Mouse (Mus musculus) C2C12 (cell line): ENCODE data around the gene Hoxd1. TPM values are rescaled to one million over a fixed set of nuclear protein-coding genes. Genes with fewer than 3 reads are reported as not detected.
A peak's percentile ranks its signal among the peaks of the same experiment; 100 is the strongest.

Source experiments
- H3K27me3 ChIP-seq: one replicate; pipeline ENCODE4 v1.6.1; 2011; ENCODE audit not compliant: control insufficient read depth, insufficient read depth, insufficient read length
- H3K36me3 ChIP-seq: one replicate; pipeline ENCODE4 v1.6.1; 2011; ENCODE audit not compliant: control insufficient read depth, insufficient read depth
- H3K4me3 ChIP-seq: one replicate; pipeline ENCODE4 v1.5.1; 2011; ENCODE audit warnings: mild to moderate bottlenecking, control low read depth; ENCODE audit not compliant: poor library complexity, insufficient read depth, severe bottlenecking
- H3K79me2 ChIP-seq: one replicate; pipeline ENCODE4 v1.6.1; 2011; ENCODE audit not compliant: control insufficient read depth, insufficient read depth
- H3K79me3 ChIP-seq: one replicate; pipeline ENCODE4 v1.6.1; 2011; ENCODE audit warnings: low read depth, control low read depth
- H3ac ChIP-seq: one replicate; pipeline ENCODE3; 2011; ENCODE audit warnings: low read depth; ENCODE audit not compliant: control insufficient read depth, insufficient read length
- CEBPB ChIP-seq: IDR thresholded peaks from one replicate; pipeline ENCODE4 v1.6.1; 2011; ENCODE audit warnings: low read depth, mild to moderate bottlenecking, control low read depth, moderate library complexity
- CTCF ChIP-seq: IDR thresholded peaks from one replicate; pipeline ENCODE4 v1.5.1; 2011; ENCODE audit not compliant: control insufficient read depth, insufficient read depth, insufficient read length
- FOSL1 ChIP-seq: IDR thresholded peaks from one replicate; pipeline ENCODE4 v1.8.0; 2011; ENCODE audit warnings: mild to moderate bottlenecking, low read length; ENCODE audit not compliant: poor library complexity, insufficient read depth, severe bottlenecking
- MAX ChIP-seq: IDR thresholded peaks from one replicate; pipeline ENCODE4 v1.6.1; 2011; ENCODE audit warnings: mild to moderate bottlenecking, control low read depth
- MYOD1 ChIP-seq: IDR thresholded peaks from one replicate; pipeline ENCODE4 v1.6.1; 2011; ENCODE audit warnings: low read depth; ENCODE audit not compliant: control insufficient read depth, insufficient read length
- MYOG ChIP-seq: IDR thresholded peaks from one replicate; pipeline ENCODE4 v1.6.1; 2011; ENCODE audit not compliant: control insufficient read depth, insufficient read length; ENCODE audit errors: extremely low read depth
- USF1 ChIP-seq: IDR thresholded peaks from one replicate; pipeline ENCODE4 v1.6.1; 2011; ENCODE audit warnings: low read depth, mild to moderate bottlenecking, control low read depth, moderate library complexity
- polyA plus RNA-seq: library from polyadenylated mRNA; unstranded; fragments of >200 nt; fragmentation: generic; extraction: Trizol; gene quantifications from one replicate; pipeline ENCODE4 v1.2.1, GENCODE M21; 2012; ENCODE audit warnings: missing spikeins

The Hoxd1 gene
- polyA plus RNA-seq, 1 experiment: not detected

GRCm38 (mm10) chr2:74726551-74726950, 36.2 kb upstream of the Hoxd1 start, which contains the start of gene Gm28230:
Gene Gm28230 (plus strand): TSS chr2:74726728.
- Histone ChIP-seq H3K79me2 (no peaks in the 10 kb centered on the region), H3K27me3 (peaks cover 64% of the 10 kb centered on the region), H3K4me3 (no peak within 1 kb of the TSS), H3ac (no peak within 1 kb of the TSS), H3K79me3 (no peaks in the 10 kb centered on the region), H3K36me3 (no peaks in the 10 kb centered on the region)
- TF ChIP-seq MYOD1 (no peak), MAX (no peak), USF1 (no peak), FOSL1 (no peak), CTCF (no peak), MYOG (no peak), CEBPB (no peak)

- H3K4me3 ChIP-seq: no peak overlapping the region
- no peaks in the 10 kb centered on the region for H3K79me3 ChIP-seq
- TF ChIP-seq USF1 (peak; percentile 34), MAX (no peak)
- no peak overlapping the region for H3ac ChIP-seq
- H3K27me3 ChIP-seq: peaks cover 68% of the 10 kb centered on the region
- H3K79me2 ChIP-seq: no peaks in the 10 kb centered on the region
- H3K36me3 ChIP-seq: no peaks in the 10 kb centered on the region
Measured at GRCm38 (mm10) chr2:74726973-74727639, 35.7 kb upstream of the Hoxd1 start.

GRCm38 (mm10) chr2:74727640-74728302, 35.0 kb upstream of the Hoxd1 start:
- Histone ChIP-seq H3K79me3 (no peaks in the 10 kb centered on the region), H3K4me3 (no peak overlapping the region), H3K79me2 (no peaks in the 10 kb centered on the region), H3K36me3 (no peaks in the 10 kb centered on the region), H3K27me3 (peaks cover 73% of the 10 kb centered on the region), H3ac (no peak overlapping the region)
- no peak for TF ChIP-seq MYOG

GRCm38 (mm10) chr2:74728303-74728680, 34.5 kb upstream of the Hoxd1 start:
- H3K79me3 ChIP-seq: no peaks in the 10 kb centered on the region
- no peaks in the 10 kb centered on the region for H3K36me3 ChIP-seq
- no peak overlapping the region for H3ac ChIP-seq
- H3K27me3 ChIP-seq: peaks cover 72% of the 10 kb centered on the region
- H3K4me3 ChIP-seq: no peak overlapping the region
- TF ChIP-seq MAX: no peak
- TF ChIP-seq MYOG: no peak
- TF ChIP-seq USF1: no peak
- TF ChIP-seq MYOD1: no peak
- TF ChIP-seq CTCF: no peak
- no peak for TF ChIP-seq CEBPB
- TF ChIP-seq FOSL1: no peak
- H3K79me2 ChIP-seq: no peaks in the 10 kb centered on the region

GRCm38 (mm10) chr2:74730331-74730730, 32.4 kb upstream of the Hoxd1 start:
- Histone ChIP-seq H3K4me3 (no peak overlapping the region), H3K27me3 (peaks cover 74% of the 10 kb centered on the region), H3K36me3 (no peaks in the 10 kb centered on the region), H3K79me3 (no peaks in the 10 kb centered on the region), H3K79me2 (no peaks in the 10 kb centered on the region), H3ac (no peak overlapping the region)
- no peak for TF ChIP-seq CEBPB
- TF ChIP-seq MYOD1: no peak
- TF ChIP-seq MYOG: no peak
- TF ChIP-seq USF1: no peak
- no peak for TF ChIP-seq CTCF
- TF ChIP-seq FOSL1: no peak
- no peak for TF ChIP-seq MAX

- Histone ChIP-seq H3K79me2 (no peaks in the 10 kb centered on the region), H3K27me3 (peaks cover 74% of the 10 kb centered on the region), H3K36me3 (no peaks in the 10 kb centered on the region), H3ac (no peak overlapping the region), H3K4me3 (no peak overlapping the region), H3K79me3 (no peaks in the 10 kb centered on the region)
- TF ChIP-seq FOSL1 (no peak), MYOG (no peak), USF1 (no peak), MAX (no peak), CEBPB (no peak), CTCF (no peak)
Measured at GRCm38 (mm10) chr2:74731055-74731454, 31.7 kb upstream of the Hoxd1 start.
